Mouse (Mus musculus) brain, embryonic 14.5 days (tissue): ENCODE results near the gene Aldh2.

ENCODE experiments used
- CTCF ChIP-seq: fragments of 200-500 bp; IDR thresholded peaks from 2 replicates; pipeline ENCODE4 v1.5.1; 2012; ENCODE audit warnings: inconsistent platforms, mild to moderate bottlenecking, moderate library complexity, borderline replicate concordance; ENCODE audit not compliant: insufficient read depth, insufficient read length; ENCODE audit errors: extremely low read depth
- POLR2A ChIP-seq: fragments of 200-500 bp; IDR thresholded peaks from 2 replicates; pipeline ENCODE4 v1.6.1; 2012; ENCODE audit warnings: mild to moderate bottlenecking, inconsistent platforms, borderline replicate concordance; ENCODE audit not compliant: poor library complexity, insufficient read depth, insufficient read length, severe bottlenecking; ENCODE audit errors: extremely low read depth

- TF ChIP-seq CTCF = no peak
- no peak for TF ChIP-seq POLR2A
Measured at GRCm38 (mm10) chr5:121612036-121612435, 18.4 kb upstream of the Aldh2 start.
